Mouse (Mus musculus): ENCODE measurements around the gene Itm2a. TPM values are rescaled to one million over a fixed set of nuclear protein-coding genes. Genes with fewer than 3 reads are reported as not detected.

Itm2a gene
- polyA plus RNA-seq (2015; fragmentation: Nextera tagmentation; extraction: Ambion mirVana): 54.6 and 68.3 TPM in 2 replicates

DNA sequence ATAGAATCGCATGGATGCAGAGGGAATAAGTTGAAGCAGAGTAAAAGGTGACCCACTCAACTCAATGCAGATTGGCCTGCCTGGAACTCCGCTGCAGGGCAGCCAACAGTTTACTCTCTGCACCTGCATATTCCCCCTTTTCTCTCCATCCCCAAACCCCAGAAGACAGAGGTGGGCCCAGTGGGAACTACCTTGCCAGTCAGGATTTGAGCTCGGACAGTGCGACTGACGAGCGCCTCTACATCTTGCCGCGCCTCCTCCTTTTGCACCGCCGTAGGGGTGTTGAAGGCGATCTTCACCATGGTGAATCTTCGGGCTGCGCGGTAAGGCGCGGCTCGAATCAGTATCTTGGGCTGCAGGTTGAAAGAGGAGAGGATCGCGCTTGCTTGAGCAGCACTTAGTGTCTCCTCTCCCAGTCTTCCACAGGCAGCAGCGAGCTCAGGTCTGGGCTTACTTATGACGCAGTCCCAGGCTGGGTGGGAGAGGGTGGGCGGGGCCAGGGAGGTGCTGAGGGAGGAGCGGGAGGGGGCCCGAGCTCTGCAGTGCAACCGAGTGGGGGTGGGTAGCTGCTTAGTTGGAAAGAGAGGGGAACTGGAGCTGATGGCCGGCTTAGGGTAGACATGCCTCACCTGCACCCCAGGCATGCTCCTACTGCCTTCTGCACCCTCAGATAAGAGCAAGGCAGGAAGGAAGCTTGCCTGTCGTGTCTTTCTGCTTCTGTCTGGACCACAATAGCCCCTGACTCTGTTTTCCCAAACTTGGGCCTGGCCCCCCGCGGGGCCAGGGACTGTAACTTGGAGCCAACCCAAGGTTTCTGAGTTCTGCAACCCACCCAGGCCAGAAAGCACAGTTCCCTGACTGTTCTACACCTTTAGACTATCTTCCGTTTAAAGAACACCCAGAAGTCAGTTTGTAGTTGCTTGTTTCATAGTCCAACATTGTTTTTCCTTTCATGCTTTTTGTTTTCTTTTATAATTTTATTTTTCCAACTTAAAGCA lies at the start of gene Itm2a:
Itm2a (minus strand) TSS at position 462 of the 998 bp plus-strand sequence.
- Histone ChIP-seq H3K27me3 (ENCODE audit: insufficient read depth, low read length) (no peaks in the 10 kb centered on the region), H3K4me1 (ENCODE audit: insufficient read depth) (no peaks in the 10 kb centered on the region), H3K9ac (replicated peaks) (0 out of 2 replicates have a peak within 1 kb of the TSS, but pooled peaks have one; percentile 21), H3K9me3 (ENCODE audit: low read length) (no peaks in the 10 kb centered on the region), H3K4me2 (ENCODE audit: low read depth, low read length) (peak within 1 kb of the TSS; percentile 74), H3K4me3 (ENCODE audit: low read depth, low read length) (peak within 1 kb of the TSS; percentile 51), H3K36me3 (replicated peaks; ENCODE audit: insufficient read depth, low read length) (no peaks in the 10 kb centered on the region), H3K27ac (ENCODE audit: low read depth) (no peak within 1 kb of the TSS)
- TF ChIP-seq EP300 (IDR thresholded peaks at IDR 0.05; ENCODE audit: low read depth) (no peak), CTCF (IDR thresholded peaks at IDR 0.05; ENCODE audit: low read depth) (no peak)
- ATAC-seq (0 out of 2 replicates have a peak, but pooled peaks have one; percentile 21), DNase-seq (peak; percentile 40)
- 15% methylated on average over 29 of the region's 30 CpGs for WGBS (ENCODE audit: insufficient replicate concordance)

DNA sequence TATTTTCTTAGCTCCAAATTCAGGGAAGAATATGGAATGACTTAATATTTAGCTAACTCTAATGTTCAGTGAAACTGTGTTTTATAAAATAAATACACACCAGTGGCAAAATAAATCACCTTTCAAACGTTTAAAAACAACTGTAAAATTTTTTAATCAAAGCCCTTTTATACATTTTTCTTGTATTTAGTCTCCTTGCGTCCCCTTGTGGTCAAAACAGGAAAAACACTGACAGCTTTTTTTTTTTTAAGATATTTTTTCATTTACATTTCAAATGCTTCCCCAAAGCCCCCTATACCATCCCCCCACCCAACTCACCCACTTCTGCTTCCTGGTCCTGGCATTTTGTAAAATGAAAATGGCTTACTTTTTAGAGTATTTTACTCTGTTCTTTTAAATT lies 32.7 kb upstream of the Itm2a start:
- Histone ChIP-seq H3K27me3 (ENCODE audit: insufficient read depth, low read length) (no peaks in the 10 kb centered on the region), H3K4me2 (ENCODE audit: low read depth, low read length) (no peak overlapping the region), H3K9ac (replicated peaks) (no peak overlapping the region), H3K36me3 (replicated peaks; ENCODE audit: insufficient read depth, low read length) (no peaks in the 10 kb centered on the region), H3K4me3 (ENCODE audit: low read depth, low read length) (no peak overlapping the region), H3K9me3 (ENCODE audit: low read length) (no peaks in the 10 kb centered on the region), H3K4me1 (ENCODE audit: insufficient read depth) (no peaks in the 10 kb centered on the region), H3K27ac (ENCODE audit: low read depth) (no peak overlapping the region)
- WGBS (ENCODE audit: insufficient replicate concordance): 2% methylated on average over 2 of the region's 2 CpGs
- ATAC-seq (no peak), DNase-seq (no peak)
- peak; percentile 51 for TF ChIP-seq CTCF (IDR thresholded peaks at IDR 0.05; ENCODE audit: low read depth)
- TF ChIP-seq EP300 (IDR thresholded peaks at IDR 0.05; ENCODE audit: low read depth): no peak

DNA sequence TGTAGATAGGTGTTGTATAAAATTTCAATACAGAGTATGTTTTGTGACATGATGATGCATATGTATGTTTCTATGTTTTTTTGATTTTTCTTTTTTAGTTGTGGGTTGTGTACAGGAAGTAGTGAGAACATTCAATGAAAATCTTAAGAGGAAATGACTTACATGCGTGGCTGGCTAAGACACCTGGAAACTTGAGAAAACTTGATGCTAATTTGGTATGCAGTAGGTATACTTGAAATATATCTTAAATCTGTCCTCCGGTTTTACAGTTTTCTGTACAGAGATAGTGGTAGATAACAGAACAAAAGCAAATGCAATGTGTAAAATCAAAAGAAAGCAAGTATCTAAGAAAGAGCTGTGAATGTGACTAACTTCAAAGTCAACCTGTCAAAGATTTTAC lies 18.1 kb upstream of the Itm2a start:
- Histone ChIP-seq H3K9me3 (ENCODE audit: low read length) (no peaks in the 10 kb centered on the region), H3K4me3 (ENCODE audit: low read depth, low read length) (no peak overlapping the region), H3K36me3 (replicated peaks; ENCODE audit: insufficient read depth, low read length) (no peaks in the 10 kb centered on the region), H3K27ac (ENCODE audit: low read depth) (no peak overlapping the region), H3K4me2 (ENCODE audit: low read depth, low read length) (no peak overlapping the region), H3K4me1 (ENCODE audit: insufficient read depth) (no peaks in the 10 kb centered on the region), H3K27me3 (ENCODE audit: insufficient read depth, low read length) (no peaks in the 10 kb centered on the region), H3K9ac (replicated peaks) (no peak overlapping the region)
- TF ChIP-seq CTCF (IDR thresholded peaks at IDR 0.05; ENCODE audit: low read depth) (no peak), EP300 (IDR thresholded peaks at IDR 0.05; ENCODE audit: low read depth) (no peak)
- no peak for DNase-seq
- WGBS (ENCODE audit: insufficient replicate concordance): 64% methylated on average over 2 of the region's 2 CpGs
- no peak for ATAC-seq

DNA sequence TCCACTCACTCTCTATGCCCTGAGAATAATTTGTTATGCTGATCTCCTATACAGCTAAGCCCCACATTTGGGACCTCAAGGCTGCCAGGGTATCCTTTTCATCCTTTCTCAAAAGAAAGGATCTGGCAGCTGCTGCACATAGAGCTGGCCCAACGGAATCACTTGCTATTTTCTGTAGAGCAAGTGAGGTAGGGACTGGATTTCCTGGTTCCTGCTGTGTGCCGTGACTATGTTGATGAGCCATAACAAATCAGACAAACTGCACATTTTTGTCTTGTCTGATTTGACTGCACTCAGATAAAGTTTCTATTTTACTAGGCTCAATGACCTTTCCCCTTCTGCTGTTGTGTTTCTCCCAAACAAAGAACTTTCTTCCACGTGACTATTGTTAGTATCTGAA lies 14.2 kb upstream of the Itm2a start:
- no peaks in the 10 kb centered on the region for H3K36me3 ChIP-seq (replicated peaks; ENCODE audit: insufficient read depth, low read length)
- H3K4me3 ChIP-seq (ENCODE audit: low read depth, low read length): no peak overlapping the region
- no peaks in the 10 kb centered on the region for H3K9me3 ChIP-seq (ENCODE audit: low read length)
- ATAC-seq (no peak), DNase-seq (no peak)
- TF ChIP-seq EP300 (IDR thresholded peaks at IDR 0.05; ENCODE audit: low read depth): no peak
- no peak for TF ChIP-seq CTCF (IDR thresholded peaks at IDR 0.05; ENCODE audit: low read depth)
- no peak overlapping the region for H3K4me2 ChIP-seq (ENCODE audit: low read depth, low read length)
- no peak overlapping the region for H3K9ac ChIP-seq (replicated peaks)
- H3K4me1 ChIP-seq (ENCODE audit: insufficient read depth): no peaks in the 10 kb centered on the region
- no peaks in the 10 kb centered on the region for H3K27me3 ChIP-seq (ENCODE audit: insufficient read depth, low read length)
- no peak overlapping the region for H3K27ac ChIP-seq (ENCODE audit: low read depth)
- 69% methylated on average over 3 of the region's 3 CpGs for WGBS (ENCODE audit: insufficient replicate concordance)

DNA sequence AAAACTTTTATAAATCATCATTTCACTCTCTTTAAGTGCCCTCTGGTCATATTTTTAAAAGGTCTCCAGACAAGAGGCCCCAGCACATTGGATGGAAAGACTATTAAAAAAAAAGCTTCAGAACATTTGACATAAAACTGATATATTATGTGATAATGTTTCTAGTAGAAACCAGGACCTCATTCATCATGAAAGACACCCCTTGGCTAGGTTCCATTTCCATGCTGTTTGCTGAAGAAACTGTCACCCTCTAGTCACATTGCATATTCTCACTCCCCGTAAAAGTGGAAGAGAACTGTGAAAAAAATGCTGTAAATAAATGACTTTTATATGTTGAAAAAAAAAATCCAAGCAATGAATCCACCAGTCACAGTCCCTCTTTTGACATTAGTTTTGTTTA lies 12.8 kb upstream of the Itm2a start:
- no peak for TF ChIP-seq EP300 (IDR thresholded peaks at IDR 0.05; ENCODE audit: low read depth)
- TF ChIP-seq CTCF (IDR thresholded peaks at IDR 0.05; ENCODE audit: low read depth): no peak
- Histone ChIP-seq H3K4me3 (ENCODE audit: low read depth, low read length) (no peak overlapping the region), H3K27ac (ENCODE audit: low read depth) (no peak overlapping the region), H3K4me2 (ENCODE audit: low read depth, low read length) (no peak overlapping the region), H3K9me3 (ENCODE audit: low read length) (no peaks in the 10 kb centered on the region), H3K36me3 (replicated peaks; ENCODE audit: insufficient read depth, low read length) (no peaks in the 10 kb centered on the region), H3K4me1 (ENCODE audit: insufficient read depth) (no peaks in the 10 kb centered on the region), H3K9ac (replicated peaks) (no peak overlapping the region), H3K27me3 (ENCODE audit: insufficient read depth, low read length) (no peaks in the 10 kb centered on the region)
- DNase-seq: no peak
- no peak for ATAC-seq
- WGBS (ENCODE audit: insufficient replicate concordance): 81% methylated on average over 1 of the region's 1 CpGs

DNA sequence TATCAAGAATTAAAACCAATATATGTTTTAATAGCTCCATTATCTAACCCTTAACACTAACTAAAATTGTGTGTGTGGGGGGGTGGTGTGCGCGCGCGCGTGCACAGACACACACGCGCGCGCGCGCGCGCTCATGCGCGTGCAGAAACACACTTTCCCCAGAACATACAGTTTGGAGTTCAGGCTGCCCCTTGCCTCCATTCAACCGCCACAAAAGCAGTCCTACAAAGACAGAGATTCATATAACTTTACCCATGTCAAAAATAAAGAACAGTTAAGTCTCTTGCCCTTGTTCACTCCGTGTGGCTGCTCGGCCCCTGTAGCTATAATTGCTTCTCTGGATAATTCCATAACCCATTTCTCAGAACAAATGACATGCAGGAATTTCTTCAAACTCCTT lies 695 bp downstream of the Itm2a start:
- Histone ChIP-seq H3K27me3 (ENCODE audit: insufficient read depth, low read length) (no peaks in the 10 kb centered on the region), H3K4me2 (ENCODE audit: low read depth, low read length) (peak overlapping the region; percentile 74), H3K36me3 (replicated peaks; ENCODE audit: insufficient read depth, low read length) (no peaks in the 10 kb centered on the region), H3K9ac (replicated peaks) (no peak overlapping the region), H3K9me3 (ENCODE audit: low read length) (no peaks in the 10 kb centered on the region), H3K4me1 (ENCODE audit: insufficient read depth) (no peaks in the 10 kb centered on the region), H3K27ac (ENCODE audit: low read depth) (no peak overlapping the region), H3K4me3 (ENCODE audit: low read depth, low read length) (peak overlapping the region; percentile 51)
- peak; percentile 13 for DNase-seq
- no peak for TF ChIP-seq EP300 (IDR thresholded peaks at IDR 0.05; ENCODE audit: low read depth)
- TF ChIP-seq CTCF (IDR thresholded peaks at IDR 0.05; ENCODE audit: low read depth): no peak
- WGBS (ENCODE audit: insufficient replicate concordance): 29% methylated on average over 18 of the region's 18 CpGs
- ATAC-seq: no peak

Measured in liver, postnatal 0 days (tissue).